In genomic region chr11:4715596-4715995, GRCm38 (mm10) we compare ENCODE assay signal across 25 mouse cellular contexts. TPM values are rescaled to one million over a fixed set of nuclear protein-coding genes. Genes with fewer than 3 reads are reported as not detected.
"Had no signal": no experiment of that assay in that cellular context is flagged by ENCODE, and none has a peak within 500 bp of the region (broad histone marks: within the 10 kb centered on the region; RNA-seq: fewer than 3 reads in every experiment).

No protein-coding gene starts in this region.

- H3K4me2 ChIP-seq: heart, embryonic 12.5 days; hindbrain, embryonic 13.5 days; hindbrain, embryonic 15.5 days; limb, embryonic 13.5 days; limb, embryonic 15.5 days; liver, embryonic 13.5 days had no signal

- H3K27ac ChIP-seq: heart, embryonic 10.5 days; hindbrain, embryonic 13.5 days; hindbrain, embryonic 15.5 days; hindbrain, postnatal 0 days; layer of hippocampus, adult 2 months; limb, embryonic 13.5 days; limb, embryonic 15.5 days; liver, embryonic 13.5 days had no signal

- H3K27me3 ChIP-seq: heart, embryonic 12.5 days; hindbrain, embryonic 13.5 days; hindbrain, embryonic 15.5 days; limb, embryonic 13.5 days; limb, embryonic 15.5 days; liver, embryonic 13.5 days had no signal

- DNase-seq: forebrain, postnatal 0 days; gastrocnemius, postnatal 14 days; gastrocnemius, postnatal 36 days; heart, adult 18-20 months; heart, postnatal 10 days; heart, postnatal 36 days; kidney, adult 18-20 months; kidney, adult 8-10 months; kidney, postnatal 10 days; kidney, postnatal 25 days; kidney, postnatal 4 days; left cerebral cortex, postnatal 4 days; liver, embryonic 13.5 days had no signal

- ATAC-seq: forebrain, postnatal 0 days; hindbrain, postnatal 0 days had no signal

- H3K4me3 ChIP-seq: heart, embryonic 10.5 days; heart, embryonic 12.5 days; hindbrain, embryonic 13.5 days; hindbrain, embryonic 15.5 days; layer of hippocampus, adult 2 months; limb, embryonic 13.5 days; limb, embryonic 15.5 days; liver, embryonic 13.5 days had no signal

- H3K9me3 ChIP-seq: heart, embryonic 10.5 days; heart, embryonic 12.5 days; hindbrain, embryonic 13.5 days; hindbrain, embryonic 15.5 days; limb, embryonic 13.5 days; limb, embryonic 15.5 days; liver, embryonic 13.5 days had no signal

- H3K9ac ChIP-seq: forebrain, postnatal 0 days; heart, embryonic 12.5 days; hindbrain, embryonic 13.5 days; hindbrain, embryonic 15.5 days; limb, embryonic 13.5 days; limb, embryonic 15.5 days; liver, embryonic 13.5 days had no signal

- H3K36me3 ChIP-seq: heart, embryonic 10.5 days; heart, embryonic 12.5 days; hindbrain, embryonic 13.5 days; hindbrain, embryonic 15.5 days; limb, embryonic 13.5 days; limb, embryonic 15.5 days; liver, embryonic 13.5 days had no signal

RNA-seq across cellular contexts. Expression of gene Cabp7, which starts 31.0 kb away (rescaled TPM):
- total RNA-seq: heart, adult 18-20 months; heart, adult 8-10 months; heart, postnatal 10 days; heart, postnatal 36 days; hematopoietic stem cell, adult 5-6 weeks; liver, adult 2 months had no signal
- polyA plus RNA-seq: kidney, embryonic 14.5 days; liver, adult 2 months; liver, embryonic 13.5 days had no signal
